Mouse (Mus musculus): ENCODE measurements at regions not wholly inside any gene's neighbourhood (a gene's known extent, or its start where the extent isn't known, plus 50 kb on each side); places are given as distances from the start of the nearest gene placed in this dataset.

DNA sequence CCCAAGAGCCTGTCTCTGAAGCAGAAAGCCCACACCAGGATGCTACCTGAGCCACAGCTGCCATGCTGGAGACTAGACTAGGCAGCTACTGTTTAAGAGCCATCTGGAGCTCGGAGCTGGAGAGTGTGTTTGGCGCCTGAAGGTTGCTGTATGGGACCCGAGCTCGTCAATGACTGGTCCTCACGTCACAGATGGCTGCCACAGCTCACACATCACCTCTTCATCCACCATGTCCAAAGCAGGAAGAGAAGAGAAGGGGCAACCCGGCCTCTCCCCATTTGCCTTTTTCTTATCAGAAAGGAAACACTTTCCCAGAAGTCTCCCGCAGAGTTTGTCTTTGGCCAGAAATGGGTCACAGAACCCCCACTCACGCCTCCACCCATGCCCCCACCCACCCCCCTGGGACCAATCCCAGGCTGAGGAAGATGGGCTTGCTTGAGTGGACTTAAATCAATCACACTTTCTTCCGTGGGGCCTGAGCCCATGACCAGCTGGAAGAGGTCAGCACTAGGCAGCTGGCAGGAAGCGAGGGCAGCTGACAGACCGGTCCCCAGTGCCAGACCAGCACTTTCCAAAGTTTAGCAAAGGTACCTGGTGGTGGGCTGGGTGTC lies 53.5 kb upstream of the Ptpn1 start:
- no peak for DNase-seq (ENCODE audit: low spot score in 2 of 2)

DNA sequence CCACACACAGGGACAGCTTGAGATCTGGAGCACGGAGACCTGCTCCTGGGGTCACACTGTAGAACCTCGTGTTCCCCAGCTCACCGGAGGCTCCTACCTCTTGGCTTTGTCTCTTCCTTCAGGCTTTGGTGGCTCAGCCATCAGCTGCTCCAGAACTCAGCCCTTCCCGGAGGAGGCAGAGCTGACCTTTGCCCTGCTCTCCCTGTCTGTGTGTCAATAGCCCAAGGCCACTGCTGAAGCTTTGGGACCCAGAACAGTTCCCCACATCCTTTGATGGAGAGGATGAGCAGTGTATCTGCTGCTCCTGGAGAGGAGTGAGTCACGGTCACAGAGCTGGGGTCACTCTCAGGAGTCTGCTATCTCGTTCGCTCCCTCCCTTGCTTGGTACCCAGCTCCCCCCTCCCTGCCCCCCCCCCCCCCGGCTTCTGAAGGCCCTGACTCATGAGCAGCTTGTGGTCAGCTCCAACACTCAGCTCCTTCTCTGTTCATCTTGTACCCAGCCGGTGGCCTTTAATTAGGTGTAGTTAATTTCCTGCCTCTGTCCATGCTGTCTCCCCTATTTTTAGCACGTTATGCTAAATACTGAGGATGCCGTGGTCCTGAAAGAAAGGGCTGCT lies 54.5 kb upstream of the Ptpn1 start:
- no peak for DNase-seq (ENCODE audit: low spot score in 2 of 2)

DNA sequence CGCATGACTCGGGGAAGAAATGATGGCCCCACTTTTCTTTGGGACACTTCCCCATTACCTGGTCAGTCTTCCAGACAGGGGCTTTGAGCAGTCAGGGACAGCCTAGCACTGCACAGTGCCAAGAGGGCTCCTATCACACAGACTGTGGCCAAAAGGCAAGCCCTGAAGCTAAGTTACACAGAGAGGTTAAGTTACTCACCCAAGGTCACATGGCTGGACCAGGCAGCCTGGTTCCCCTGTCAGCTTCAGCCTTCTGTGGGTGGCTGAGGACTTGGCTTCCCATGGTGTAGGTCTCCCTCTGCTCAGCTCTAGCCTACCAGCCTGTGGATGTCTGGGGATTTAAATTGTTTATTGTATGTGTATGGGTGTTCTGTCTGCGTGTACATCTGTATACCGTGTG lies 59.4 kb upstream of the Ptpn1 start:
- no peak for DNase-seq (ENCODE audit: low spot score in 2 of 2)

DNA sequence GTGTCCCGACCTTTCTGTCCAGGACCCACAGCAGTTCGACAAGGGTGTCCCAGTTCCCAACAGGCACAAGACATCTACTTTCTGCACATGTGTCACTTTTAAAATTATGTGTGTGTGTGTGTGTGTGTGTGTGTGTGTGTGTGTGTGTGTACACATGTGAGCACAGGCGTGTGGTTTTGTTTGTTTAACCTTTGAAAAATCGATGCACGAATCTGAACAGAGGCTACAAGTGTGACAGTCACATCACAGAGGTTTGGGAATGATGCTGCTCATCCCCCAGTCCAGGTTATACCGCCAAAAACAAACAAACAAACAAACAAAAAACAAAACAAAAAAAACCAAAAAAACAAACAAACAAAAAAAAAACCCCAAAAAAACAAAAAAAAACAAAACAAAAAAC lies 61.7 kb upstream of the Ptpn1 start:
- no peak for DNase-seq (ENCODE audit: low spot score in 2 of 2)

DNA sequence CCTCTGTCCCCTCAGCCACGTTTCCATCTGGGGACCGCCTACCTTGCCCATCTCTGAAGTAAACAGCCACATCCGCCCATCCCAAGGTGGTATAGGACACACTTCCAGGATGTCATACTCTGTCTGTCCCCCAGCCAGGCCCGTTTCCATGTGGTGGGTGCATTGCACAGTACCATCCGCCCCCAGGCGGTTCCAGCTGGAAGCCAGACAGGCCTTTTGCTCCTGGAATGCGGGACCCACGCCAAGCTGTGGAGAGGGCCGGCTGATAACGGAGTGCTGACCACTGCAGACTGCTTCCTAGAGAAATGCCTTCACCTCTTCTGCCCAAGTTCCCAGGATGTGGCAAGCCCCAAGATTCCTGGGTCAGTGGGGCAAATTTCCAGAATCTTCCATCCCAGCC lies 65.1 kb upstream of the Ptpn1 start:
- peak in 1 of 2 experiments; percentile 35 for DNase-seq (ENCODE audit: low spot score in 2 of 2)

DNA sequence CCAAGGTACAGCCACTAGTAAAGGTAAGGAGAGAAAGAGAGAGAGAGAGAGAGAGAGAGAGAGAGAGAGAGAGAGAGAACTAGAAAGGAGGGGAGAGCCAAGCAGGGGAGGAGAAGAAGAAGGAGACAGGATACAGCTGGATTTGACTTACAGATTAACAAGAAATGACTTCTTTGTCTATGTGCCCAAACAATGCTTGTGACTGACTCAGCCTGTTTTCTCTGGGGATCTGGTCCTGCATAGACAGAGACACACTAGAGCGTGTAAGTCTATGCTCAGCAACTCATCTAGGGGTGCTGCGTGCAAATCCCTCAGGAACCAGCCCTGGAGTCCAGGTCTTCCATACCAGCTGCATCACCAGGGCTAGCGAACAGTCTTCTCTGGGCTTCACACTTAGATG lies 66.3 kb upstream of the Ptpn1 start:
- DNase-seq (ENCODE audit: low spot score in 2 of 2): no peak

DNA sequence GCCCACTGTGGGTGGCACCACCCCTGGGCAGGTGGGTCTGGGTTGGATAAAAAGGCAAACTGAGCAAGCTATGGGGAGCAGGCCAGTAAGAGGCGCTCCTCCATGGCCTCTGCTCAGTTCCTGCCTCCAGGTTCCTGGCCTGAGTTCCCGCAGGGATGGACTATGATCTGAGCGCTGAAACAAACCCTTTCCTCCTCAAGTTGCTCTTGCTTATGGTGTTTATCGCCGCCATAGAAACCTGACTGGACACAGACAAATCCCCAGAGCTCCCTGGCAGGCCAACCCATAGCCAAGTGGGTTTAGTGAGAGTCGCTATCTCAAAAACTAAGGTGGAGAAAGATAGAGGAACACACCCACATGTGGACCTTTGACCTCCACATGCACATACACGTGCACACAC lies 67.2 kb upstream of the Ptpn1 start:
- no peak for DNase-seq (ENCODE audit: low spot score in 2 of 2)

DNA sequence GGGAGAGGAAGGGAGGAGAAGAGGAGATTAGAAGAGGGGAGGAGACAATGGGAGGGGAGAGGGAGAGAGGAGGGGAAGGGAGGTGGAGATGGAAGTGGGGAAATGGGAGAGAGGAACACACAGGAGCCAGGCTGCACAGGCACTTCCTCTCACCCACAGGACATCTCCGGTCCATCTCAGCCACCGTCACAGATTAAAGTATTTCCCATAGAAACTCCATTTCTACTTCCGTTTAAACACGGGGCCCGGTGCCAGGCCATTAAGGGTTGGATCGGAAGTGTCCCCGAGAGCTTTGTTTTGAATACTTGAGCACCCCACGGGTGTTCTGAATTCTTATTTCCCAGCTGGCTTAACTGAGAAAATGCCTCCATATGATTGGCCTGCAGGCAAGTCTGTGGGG lies 67.6 kb upstream of the Ptpn1 start:
- no peak for DNase-seq (ENCODE audit: low spot score in 2 of 2)

DNA sequence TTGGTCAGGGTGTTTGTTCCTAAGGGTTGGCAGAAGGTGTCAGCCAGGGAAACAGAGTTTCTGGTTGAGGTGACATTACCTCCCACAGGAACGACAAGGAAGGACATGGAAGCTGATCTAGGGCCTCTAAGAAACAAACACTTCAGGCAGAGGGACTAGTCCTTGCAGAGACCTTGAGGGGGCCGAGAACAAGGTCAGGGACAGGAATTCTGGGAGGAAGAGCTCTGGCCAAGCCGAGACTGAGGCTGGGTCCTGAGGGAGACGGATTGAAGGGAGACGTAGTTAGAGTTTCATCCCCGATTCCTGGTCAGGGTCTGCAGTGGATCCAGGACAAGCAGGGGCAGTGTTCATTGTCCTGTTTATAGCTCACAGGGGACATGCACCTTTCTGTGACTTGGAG lies 68.2 kb upstream of the Ptpn1 start:
- DNase-seq (ENCODE audit: low spot score in 2 of 2): no peak

DNA sequence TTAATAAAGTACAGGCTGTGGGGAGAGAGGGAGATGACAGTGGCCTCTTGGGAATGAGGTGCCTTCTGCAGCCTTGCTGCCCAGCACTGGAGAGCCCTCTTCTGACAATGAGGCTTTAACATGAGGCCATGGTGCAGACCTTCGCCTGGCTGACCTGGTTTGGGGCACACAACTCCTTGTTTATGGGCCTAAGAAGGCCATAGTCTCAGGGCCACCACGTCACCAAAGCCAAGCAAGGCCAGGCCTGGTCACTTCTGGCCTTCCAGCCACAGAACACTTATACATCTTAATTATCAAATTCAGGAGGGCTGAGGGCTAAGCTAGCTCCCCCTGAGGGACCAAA lies 70.7 kb upstream of the Ptpn1 start:
- DNase-seq (ENCODE audit: low spot score in 2 of 2): no peak

DNA sequence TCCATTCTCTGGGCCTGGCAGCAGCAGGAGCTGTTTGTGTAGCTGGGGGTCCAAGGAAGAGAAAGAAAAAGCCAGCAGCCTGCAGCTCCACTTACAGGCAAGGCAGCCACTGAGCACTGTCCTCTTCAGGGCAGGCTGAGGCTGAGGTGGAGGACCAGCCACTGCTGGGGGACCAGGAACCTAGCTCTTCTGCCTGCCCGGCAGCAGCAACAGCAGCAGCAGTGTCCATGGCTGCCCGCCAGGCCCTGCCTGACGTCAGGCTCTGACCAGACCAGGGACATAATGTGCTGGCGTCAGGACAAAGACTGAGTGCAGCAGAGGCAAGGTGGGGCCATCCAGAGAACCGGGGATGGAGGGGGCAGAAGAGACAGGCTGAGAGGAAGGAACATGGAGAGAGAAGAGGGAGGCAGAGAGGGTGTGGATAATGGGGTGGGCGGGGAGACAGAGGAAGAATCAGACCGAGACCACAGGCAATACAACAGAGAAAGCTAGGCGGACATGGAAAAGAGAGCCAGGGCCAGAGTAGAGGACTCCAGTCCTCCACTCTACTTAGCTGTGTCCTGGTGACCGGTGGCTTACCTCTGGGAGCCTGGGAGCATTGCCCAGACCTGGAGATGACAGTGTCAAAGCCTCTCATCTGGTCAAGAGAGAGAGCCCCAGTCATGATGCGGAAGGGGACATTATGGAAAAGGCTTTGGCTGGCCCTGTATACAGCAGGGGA lies 71.2 kb upstream of the Ptpn1 start:
- DNase-seq (ENCODE audit: low spot score in 2 of 2): no peak

DNA sequence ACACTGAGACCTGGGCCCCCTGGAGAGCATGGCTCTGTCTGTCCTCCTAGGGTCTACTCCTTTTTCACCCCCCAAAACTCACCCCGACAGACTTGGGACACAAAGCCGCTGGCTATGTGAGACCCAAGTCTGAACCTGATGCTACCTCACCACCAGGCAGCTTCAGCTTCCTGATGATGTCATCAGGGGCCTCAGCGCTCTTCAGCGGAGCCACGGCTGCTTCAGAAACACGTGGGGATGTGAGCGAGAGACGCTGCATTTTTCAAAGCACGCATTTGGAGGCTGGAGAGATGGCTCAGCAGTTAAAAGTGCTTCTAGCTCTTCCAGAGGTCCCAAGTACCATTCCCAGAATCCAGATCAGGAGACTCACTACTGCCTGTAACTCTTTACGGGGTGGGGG lies 72.3 kb upstream of the Ptpn1 start:
- DNase-seq (ENCODE audit: low spot score in 2 of 2): no peak

DNA sequence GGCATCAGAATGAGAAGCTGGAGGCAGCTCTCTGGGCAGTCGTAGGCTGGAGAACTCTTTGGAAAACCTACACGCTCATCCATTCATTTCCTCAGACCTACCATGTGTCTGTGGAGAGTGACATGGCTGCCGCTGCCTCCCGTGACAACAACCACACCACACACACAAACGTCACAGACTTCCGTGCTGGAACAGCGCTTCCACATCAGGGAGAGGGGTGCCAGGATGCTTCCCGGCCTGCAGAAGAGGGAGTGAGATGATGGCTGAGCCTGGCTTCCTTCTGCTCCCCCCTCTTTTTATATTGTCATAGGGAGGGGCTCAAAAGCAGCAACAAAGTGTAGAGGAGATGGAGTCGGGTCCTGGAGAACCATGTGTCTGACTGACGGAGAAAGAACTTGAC lies 73.5 kb upstream of the Ptpn1 start:
- DNase-seq (ENCODE audit: low spot score in 2 of 2): no peak

DNA sequence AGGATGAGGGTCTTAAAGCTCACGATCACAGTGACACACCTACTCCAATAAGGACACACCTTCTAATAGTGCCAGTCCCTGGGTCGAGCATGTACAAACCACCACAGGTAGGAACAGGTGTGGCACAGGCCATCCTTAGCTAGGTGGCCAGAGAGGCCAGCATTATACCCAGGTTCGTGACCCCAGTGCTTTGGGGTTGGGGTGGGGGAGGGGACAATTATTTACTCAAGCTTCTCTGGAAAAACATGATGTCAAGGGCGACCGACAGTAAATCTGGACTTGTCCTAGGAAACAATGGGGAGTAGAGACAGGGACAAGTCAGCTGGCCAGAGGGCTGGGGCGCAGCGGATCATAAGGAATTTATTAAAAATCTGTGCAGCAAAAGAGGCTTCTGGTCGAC lies 73.9 kb upstream of the Ptpn1 start:
- DNase-seq (ENCODE audit: low spot score in 2 of 2): no peak

DNA sequence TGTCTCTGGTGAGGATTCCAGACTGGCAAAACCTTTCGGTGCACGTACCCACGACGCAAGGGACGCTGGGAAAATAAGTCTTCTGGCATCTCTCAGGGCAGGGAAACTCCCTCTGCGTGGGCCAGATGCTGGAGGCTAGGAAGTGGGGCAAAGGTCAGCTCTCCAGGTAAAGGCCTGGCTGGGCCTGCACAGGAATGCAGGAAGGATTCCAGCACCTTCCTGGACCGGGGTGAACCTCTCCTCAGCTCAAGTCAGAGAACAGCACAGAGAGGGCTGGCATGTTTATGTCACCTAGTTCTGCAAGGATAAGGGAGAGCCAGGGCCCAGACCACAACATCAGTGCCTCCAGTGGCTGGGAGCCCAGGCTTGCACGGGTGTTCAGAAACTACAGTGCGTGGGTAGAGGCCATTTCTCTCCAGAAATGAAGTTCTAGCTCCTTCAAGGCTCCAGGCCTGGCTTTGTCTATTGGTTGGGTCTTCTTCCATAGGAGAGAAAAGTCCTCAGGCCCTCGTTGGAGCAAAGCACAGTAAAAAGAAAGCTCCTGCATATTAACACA lies 74.9 kb upstream of the Ptpn1 start:
- no peak for DNase-seq (ENCODE audit: low spot score in 2 of 2)

DNA sequence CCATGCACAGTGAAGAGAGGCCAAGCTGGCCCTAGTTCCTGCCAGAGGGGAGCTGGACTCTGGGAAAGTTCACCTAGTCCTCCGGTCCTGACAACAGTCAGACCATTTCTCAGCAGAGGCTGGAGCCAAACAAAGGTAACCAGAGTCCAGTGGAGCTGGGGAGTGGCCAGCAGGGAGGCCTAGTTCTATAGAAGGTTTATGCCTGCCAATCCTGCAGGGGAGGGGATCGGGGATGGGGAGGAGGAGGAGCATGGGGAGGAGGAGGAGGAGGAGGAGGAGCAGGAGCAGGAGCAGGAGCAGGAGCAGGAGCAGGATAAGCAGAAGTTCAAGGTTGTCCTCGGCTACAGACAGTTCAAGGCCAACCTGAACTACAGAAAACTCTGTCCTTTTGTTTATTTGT lies 75.8 kb upstream of the Ptpn1 start:
- DNase-seq (ENCODE audit: low spot score in 2 of 2): no peak

DNA sequence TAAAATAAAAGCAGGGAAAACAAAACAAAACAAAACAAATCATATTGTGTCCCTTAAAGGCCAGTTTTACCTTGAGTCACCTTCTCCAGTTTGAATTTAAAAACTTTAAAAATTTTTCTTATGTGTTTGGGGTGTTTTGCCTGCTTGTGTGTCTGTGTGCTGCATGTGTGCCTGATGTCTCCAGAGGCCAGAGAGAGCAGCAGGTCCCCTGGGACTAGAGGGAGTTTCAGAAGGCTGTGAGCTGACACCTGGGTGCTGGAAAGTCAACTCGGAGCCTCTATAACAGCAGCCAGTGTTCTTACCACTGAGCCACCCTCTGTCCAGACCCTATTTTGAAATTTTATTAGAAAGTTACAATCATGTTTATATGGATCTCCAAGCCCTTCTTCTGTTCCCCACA lies 77.8 kb upstream of the Ptpn1 start:
- DNase-seq (ENCODE audit: low spot score in 2 of 2): peak in 1 of 2 experiments; percentile 35

DNA sequence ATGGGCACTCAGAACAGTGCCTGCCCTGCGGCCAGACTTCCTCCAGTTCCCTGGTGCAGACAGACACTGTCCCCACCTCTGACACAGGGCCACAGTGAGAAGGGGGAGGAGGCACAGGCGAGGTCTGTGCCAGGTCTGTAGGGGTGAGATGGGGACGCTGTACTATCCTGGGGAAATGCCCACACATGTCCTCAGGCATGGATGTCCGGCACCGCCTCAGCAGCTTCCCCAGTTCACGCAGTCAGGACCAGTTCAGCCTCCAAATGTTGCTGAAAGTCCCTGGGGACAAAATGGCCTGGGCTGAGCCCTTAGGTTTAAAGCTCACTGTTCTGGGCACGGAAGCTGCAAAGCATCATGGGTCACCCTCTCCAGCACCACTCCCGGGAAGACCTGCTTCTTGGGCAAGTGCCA lies 78.4 kb upstream of the Ptpn1 start:
- DNase-seq (ENCODE audit: low spot score in 2 of 2): no peak

DNA sequence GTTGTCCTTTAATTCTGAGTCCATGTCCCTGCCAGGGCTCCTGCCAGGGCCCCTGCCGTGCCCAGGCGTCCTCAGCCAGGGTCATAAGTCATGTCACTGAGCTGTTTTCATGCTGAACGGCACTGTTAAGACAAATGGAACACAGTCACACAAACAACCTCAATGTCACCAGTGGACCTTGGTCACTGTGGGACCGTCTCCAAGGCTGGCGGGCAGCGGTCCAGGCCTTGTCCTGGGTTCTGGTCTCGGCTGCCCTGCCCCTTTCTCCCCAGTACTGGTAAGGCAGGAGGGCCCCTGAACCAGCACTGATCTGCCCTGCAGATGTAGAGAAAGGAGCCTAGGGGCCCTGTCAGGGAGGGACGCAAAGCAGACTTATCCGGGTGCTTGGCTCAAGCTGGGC lies 79.3 kb upstream of the Ptpn1 start:
- DNase-seq (ENCODE audit: low spot score in 2 of 2): no peak

DNA sequence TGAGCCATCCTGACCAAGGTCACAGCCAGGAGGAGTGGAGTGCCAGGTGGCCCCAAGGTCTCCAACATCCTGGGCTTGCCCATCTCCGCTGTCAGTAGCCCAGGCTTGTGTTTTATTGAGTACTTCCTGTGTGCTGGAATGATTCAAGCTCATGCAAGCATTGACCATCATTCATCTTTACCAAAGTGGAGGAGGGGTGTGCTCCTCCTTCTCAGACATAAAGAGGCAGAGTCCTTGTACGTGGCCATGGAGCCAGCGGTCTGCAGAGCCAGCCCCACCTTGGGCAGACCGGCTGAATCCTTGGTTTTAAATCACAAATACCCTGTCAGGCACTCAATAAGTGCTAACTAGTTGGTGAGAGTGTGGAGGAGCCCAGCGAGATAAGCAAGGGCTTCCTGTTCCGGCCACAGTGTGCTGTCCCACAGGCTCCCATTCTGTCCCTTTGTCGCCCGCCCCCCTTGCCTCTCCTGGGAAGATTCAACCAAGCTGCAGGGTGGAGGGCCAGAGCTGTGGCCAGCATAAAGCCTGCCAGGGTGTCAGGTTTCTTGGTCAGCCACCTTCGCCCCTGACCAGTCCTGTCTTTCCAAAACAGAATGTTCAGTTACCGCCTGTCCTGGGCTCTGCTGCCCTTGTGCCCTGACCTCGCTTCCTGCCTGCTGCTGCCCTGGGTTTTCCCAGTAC lies 80.5 kb upstream of the Ptpn1 start:
- no peak for DNase-seq (ENCODE audit: low spot score in 2 of 2)

DNA sequence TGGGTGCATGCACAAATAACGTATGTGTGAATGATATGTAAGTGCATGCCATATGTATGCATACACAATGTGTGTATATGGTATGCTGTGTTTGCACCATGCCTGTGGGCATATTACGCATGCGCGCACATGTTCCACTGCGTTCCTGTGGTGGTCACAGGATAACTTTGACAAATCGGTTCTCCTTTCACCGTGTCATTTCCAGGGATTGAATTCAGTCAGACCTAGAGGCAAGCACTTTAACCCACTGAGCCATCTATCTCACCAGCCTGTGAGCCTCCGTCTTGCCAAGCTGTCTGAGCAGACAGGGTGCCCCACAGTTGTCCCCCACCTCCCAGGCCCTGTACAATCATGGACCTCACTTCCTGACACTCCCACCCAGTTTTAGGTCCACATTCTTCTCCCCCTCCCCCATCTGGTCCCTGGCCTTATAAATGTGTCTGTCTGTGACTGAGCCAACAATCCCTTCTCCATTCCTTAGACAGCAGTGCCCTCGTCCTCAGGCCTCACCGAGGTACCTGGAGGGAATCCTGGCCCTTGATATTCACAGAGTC lies 81.8 kb upstream of the Ptpn1 start:
- DNase-seq (ENCODE audit: low spot score in 2 of 2): no peak
